Mouse (Mus musculus) heart, adult 2 months (tissue): ENCODE results near the gene Itga4.

Experiments
- CTCF ChIP-seq: fragments of 200-600 bp; IDR thresholded peaks from 2 replicates; pipeline ENCODE4 v1.8.1; 2022; ENCODE audit warnings: antibody characterized with exemption, mild to moderate bottlenecking, moderate library complexity
- EP300 ChIP-seq: fragments of 200-500 bp; IDR thresholded peaks from 2 replicates; pipeline ENCODE4 v1.6.1; 2011; ENCODE audit warnings: low read depth, low read length, control low read depth; ENCODE audit not compliant: insufficient read depth
- POLR2A ChIP-seq: fragments of 200-500 bp; IDR thresholded peaks from 2 replicates; pipeline ENCODE4 v1.6.1; 2011; ENCODE audit warnings: mild to moderate bottlenecking, low read depth, low read length, control low read depth; ENCODE audit not compliant: insufficient read depth

GRCm38 (mm10) chr2:79267181-79267580, 12.0 kb downstream of the Itga4 start:
- no peak for TF ChIP-seq POLR2A
- TF ChIP-seq CTCF, result no peak
- no peak for TF ChIP-seq EP300
